Mouse (Mus musculus) testis, adult 10 weeks (tissue): Measurements from ENCODE around the gene Ccl19. TPM values are rescaled to one million over a fixed set of nuclear protein-coding genes. Genes with fewer than 3 reads are reported as not detected.

Experiments
- polyA plus RNA-seq: library from polyadenylated mRNA; stranded (reverse); fragments of 350-450 nt; fragmentation: Illumina TruSeq; extraction: RNeasy Lipid Tissue Mini Kit (QIAGEN cat#74804); gene quantifications from one replicate; pipeline ENCODE4 v1.2.3, GENCODE M21; 2014; ENCODE audit warnings: low read depth, low replicate concordance

The Ccl19 gene
- polyA plus RNA-seq, result not detected

DNA sequence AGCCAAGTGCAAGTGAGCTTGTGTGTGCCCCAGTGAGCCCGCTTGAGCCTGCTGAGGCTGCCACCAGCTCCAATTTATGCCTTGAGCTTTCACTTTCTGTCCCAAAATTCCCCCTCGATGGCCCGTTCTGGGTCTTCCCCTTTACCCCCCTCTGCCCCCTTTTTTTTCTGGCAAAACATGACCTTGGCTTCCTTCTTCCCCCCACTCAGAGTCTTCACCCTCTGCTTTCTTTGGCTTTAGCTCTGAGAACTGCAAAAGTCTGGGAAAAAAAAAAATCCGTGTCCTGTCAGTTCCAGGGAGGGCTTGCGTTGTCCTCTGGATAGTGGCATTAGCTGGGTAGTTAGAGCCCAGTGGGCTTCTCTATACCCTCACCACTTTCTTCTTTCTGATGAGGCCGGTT lies at the start of gene Ccl19:
Ccl19 (minus strand) TSS at position 101 of the 400 bp plus-strand sequence.

DNA sequence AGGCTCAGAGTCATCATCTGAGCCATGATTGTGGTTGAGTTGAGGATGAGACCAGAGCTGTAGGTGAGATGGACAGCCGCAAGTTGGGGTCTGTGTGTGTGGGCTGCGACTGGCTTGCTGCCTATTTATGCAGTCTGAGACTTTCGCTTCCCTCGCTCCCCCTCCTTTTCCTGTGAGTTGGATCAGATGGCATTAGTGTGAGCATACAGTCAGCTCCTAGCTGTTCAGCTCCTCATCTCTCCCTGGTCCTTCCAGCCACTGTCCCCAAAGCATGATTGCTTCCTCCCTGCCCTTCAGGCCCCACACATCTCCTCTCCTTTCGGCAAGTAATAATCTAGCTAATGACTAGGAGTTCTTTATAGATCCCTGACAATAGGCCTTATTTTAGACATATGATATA lies 17.5 kb upstream of the Ccl19 start, which contains the start of gene Ccl21a:
Ccl21a (minus strand) TSS at position 101 of the 400 bp plus-strand sequence.

DNA sequence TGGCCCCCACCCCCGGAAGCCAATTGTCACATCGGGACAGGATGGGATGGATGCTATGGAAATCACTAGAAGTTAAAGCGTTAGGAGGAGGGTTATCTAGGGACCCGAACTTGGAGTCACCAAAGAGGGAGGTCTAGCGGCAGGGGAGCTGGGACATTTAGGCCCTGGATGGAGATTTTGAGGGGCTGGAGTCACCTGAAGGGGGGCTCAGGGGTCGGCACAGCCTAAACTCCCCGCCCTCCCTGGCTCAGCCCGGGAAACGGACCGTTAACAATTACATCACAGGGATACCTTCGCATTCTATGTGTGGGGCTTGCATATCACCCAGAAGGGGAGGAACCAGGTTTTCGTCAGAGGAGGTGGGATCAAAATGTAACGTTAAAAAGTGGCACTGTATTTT lies 21.1 kb downstream of the Ccl19 start, which contains the start of gene 4930578G10Rik:
4930578G10Rik (plus strand) TSS at position 301 of the 400 bp plus-strand sequence.

Other genes with a start within 250 kb of the Ccl19 start
- gene Fam205a2, start 228.4 kb downstream of the Ccl19 start, polyA plus RNA-seq, result not detected
- gene Gm10591, start 144.4 kb downstream of the Ccl19 start, polyA plus RNA-seq, result not detected
- not detected for gene Gm2564, start 126.9 kb downstream of the Ccl19 start, polyA plus RNA-seq
- gene Ccl27b, start 101.3 kb downstream of the Ccl19 start, polyA plus RNA-seq, result 12.2 TPM
- gene Il11ra2, start 94.7 kb downstream of the Ccl19 start, polyA plus RNA-seq, result not detected
- 35.6 TPM for gene 4930578G10Rik, start 21.0 kb downstream of the Ccl19 start, polyA plus RNA-seq
- not detected for gene Ccl21a, start 17.4 kb upstream of the Ccl19 start, polyA plus RNA-seq
- 17.8 TPM for gene Fam205a1, start 97.3 kb upstream of the Ccl19 start, polyA plus RNA-seq
- not detected for gene Gm12394, start 100.2 kb upstream of the Ccl19 start, polyA plus RNA-seq
- gene Fam205c, start 117.7 kb upstream of the Ccl19 start, polyA plus RNA-seq, result 544 TPM
- gene Phf24, start 160.1 kb upstream of the Ccl19 start, polyA plus RNA-seq, result 0.36 TPM
- gene Dnajb5, start 193.2 kb upstream of the Ccl19 start, polyA plus RNA-seq, result 1.1 TPM
- gene 1700022I11Rik, start 213.0 kb upstream of the Ccl19 start, polyA plus RNA-seq, result 48.9 TPM
- 138 TPM for gene Vcp, start 243.9 kb upstream of the Ccl19 start, polyA plus RNA-seq